Mouse (Mus musculus): ENCODE measurements around the gene Ptprz1.

- no peak for TF ChIP-seq EP300 (IDR thresholded peaks at IDR 0.05; ENCODE audit: low read depth)
- no peak for TF ChIP-seq CTCF (IDR thresholded peaks at IDR 0.05; ENCODE audit: low read depth)
Observed at GRCm38 (mm10) chr6:22889333-22889732, 14.0 kb downstream of the Ptprz1 start.
